Mouse (Mus musculus): ENCODE measurements around the gene Abhd14b. TPM values are rescaled to one million over a fixed set of nuclear protein-coding genes. Genes with fewer than 3 reads are reported as not detected.

Gene Abhd14b
- total and polyA plus RNA-seq, 3 experiments: 6.6 to 27.8 (median 6.8) TPM

DNA sequence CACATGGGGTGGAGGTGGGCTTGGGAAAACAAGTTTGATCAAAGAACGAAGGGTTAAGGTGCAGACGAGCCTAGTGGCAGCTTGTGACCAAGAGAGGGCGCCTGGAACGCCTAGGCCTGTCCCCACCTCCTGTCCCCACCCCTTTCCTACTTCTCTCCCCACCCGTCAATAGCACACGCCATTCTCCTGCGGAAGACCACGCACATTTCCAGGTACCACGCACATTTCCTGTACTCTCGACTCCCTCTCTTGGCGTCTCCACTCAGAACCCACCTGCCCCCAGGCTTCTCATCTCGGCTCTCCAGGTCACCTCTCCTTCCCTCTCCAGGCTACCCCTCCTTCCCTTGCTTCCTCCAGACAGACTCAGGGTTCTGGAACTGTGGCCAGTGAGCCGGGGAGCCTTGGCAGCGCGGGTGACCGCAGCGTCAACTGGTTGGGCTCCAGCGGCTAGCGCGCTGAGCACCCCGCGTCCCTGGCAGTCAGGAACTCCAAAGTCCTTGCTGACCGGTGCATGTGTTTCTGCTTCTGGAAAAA, 1.3 kb downstream of the Abhd14b start:
- H3K4me1 ChIP-seq (ENCODE audit: control insufficient read depth, insufficient read depth, low read length): peaks cover 11% of the 10 kb centered on the region

DNA sequence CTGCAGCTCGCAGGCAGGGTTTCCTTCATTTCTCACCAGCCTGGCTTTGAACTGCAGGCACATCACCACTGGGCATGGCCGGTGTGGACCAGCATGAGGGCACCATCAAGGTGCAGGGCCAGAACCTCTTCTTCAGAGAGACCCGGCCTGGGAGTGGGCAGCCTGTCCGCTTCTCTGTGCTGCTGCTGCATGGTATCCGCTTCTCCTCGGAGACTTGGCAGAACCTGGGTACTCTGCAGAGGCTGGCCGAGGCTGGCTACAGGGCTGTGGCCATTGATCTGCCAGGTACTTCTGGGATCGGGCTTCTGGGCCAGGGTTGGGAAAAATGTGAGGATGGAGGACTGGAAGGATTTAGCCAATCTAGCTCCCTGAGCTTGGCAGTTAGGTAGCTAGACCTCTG, 2.7 kb downstream of the Abhd14b start:
- H3K27me3 ChIP-seq (ENCODE audit: control insufficient read depth, insufficient read depth, low read length): no peaks in the 10 kb centered on the region
- no peak overlapping the region for H3K9ac ChIP-seq (ENCODE audit: low read depth, low read length)
- intact Hi-C loops (cut with DNase I): no loop called here
- peak overlapping the region; percentile 33; the same call in 1 of the 2 replicates for H3K27ac ChIP-seq
- no peak for DNase-seq
- TF ChIP-seq EP300 (IDR thresholded peaks at IDR 0.05; ENCODE audit: insufficient read depth, low read depth, low read length): no peak
- TF ChIP-seq POLR2A (IDR thresholded peaks at IDR 0.05; ENCODE audit: insufficient read depth, low read depth, low read length): no peak
- no peak for TF ChIP-seq CTCF (IDR thresholded peaks at IDR 0.05)
- H3K4me1 ChIP-seq (ENCODE audit: control insufficient read depth, insufficient read depth, low read length): peaks cover 16% of the 10 kb centered on the region
- H3K4me3 ChIP-seq: no peak overlapping the region
- H3K36me3 ChIP-seq (ENCODE audit: control insufficient read depth, insufficient read depth, low read length): no peaks in the 10 kb centered on the region
- no peaks in the 10 kb centered on the region for H3K79me2 ChIP-seq (replicated peaks; ENCODE audit: control insufficient read depth, insufficient read depth, low read length)
- WGBS: 84% methylated on average over 8 of the region's 8 CpGs

More for the DNA sequence above, 1.3 kb downstream of the Abhd14b start:
- peak; percentile 72; the same call in 1 of the 2 replicates for TF ChIP-seq EP300 (IDR thresholded peaks at IDR 0.05; ENCODE audit: insufficient read depth, low read depth, low read length)
- TF ChIP-seq POLR2A (IDR thresholded peaks at IDR 0.05; ENCODE audit: insufficient read depth, low read depth, low read length): peak; percentile 95
- TF ChIP-seq CTCF (IDR thresholded peaks at IDR 0.05): peak; percentile 93
- H3K9ac ChIP-seq (ENCODE audit: low read depth, low read length): peak overlapping the region; percentile 60
- peak overlapping the region; percentile 95 for H3K27ac ChIP-seq
- H3K4me3 ChIP-seq: peak overlapping the region; percentile 80
- no peaks in the 10 kb centered on the region for H3K79me2 ChIP-seq (replicated peaks; ENCODE audit: control insufficient read depth, insufficient read depth, low read length)
- peak; percentile 84 to 89 for DNase-seq
- H3K36me3 ChIP-seq (ENCODE audit: control insufficient read depth, insufficient read depth, low read length): no peaks in the 10 kb centered on the region
- intact Hi-C loops (cut with DNase I): loop anchor here (1.0 kb wide), 1 partner anchor 28 kb away; the partner anchor contains the start of gene Parp3
- whole genome bisulfite sequencing: under 1% methylated on average over 23 of the region's 23 CpGs
- H3K27me3 ChIP-seq (ENCODE audit: control insufficient read depth, insufficient read depth, low read length): no peaks in the 10 kb centered on the region

DNA sequence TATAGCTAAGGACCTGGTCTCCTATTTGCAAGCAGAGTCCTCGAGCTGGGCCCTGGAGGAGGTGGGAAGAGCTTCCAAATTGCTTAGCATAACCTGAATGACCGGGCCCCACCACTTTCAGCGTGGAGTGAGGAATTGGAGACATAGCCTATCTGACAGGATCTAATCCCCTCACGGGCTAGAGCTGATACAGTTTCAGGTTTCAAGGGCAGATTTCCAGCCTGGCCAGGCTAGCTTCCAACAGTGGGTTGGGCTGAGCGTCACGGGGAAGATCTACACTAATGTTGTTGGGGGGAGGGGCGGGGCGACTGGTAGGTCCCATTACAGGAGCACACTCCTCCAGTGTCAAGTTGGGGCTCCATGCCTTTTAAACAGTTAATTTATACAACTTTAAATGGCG, 3.4 kb downstream of the Abhd14b start:
- peaks cover 16% of the 10 kb centered on the region for H3K4me1 ChIP-seq (ENCODE audit: control insufficient read depth, insufficient read depth, low read length)
- H3K9ac ChIP-seq (ENCODE audit: low read depth, low read length): no peak overlapping the region
- WGBS: 32% methylated on average over 9 of the region's 9 CpGs
- intact Hi-C loops (cut with DNase I): no loop called here
- no peaks in the 10 kb centered on the region for H3K79me2 ChIP-seq (replicated peaks; ENCODE audit: control insufficient read depth, insufficient read depth, low read length)
- DNase-seq: peak; percentile 62 to 66
- no peaks in the 10 kb centered on the region for H3K27me3 ChIP-seq (ENCODE audit: control insufficient read depth, insufficient read depth, low read length)
- no peak overlapping the region for H3K4me3 ChIP-seq
- H3K27ac ChIP-seq: peak overlapping the region; percentile 33; the same call in 1 of the 2 replicates
- no peaks in the 10 kb centered on the region for H3K36me3 ChIP-seq (ENCODE audit: control insufficient read depth, insufficient read depth, low read length)
- TF ChIP-seq EP300 (IDR thresholded peaks at IDR 0.05; ENCODE audit: insufficient read depth, low read depth, low read length) (no peak), POLR2A (IDR thresholded peaks at IDR 0.05; ENCODE audit: insufficient read depth, low read depth, low read length) (no peak), CTCF (IDR thresholded peaks at IDR 0.05) (no peak)

DNA sequence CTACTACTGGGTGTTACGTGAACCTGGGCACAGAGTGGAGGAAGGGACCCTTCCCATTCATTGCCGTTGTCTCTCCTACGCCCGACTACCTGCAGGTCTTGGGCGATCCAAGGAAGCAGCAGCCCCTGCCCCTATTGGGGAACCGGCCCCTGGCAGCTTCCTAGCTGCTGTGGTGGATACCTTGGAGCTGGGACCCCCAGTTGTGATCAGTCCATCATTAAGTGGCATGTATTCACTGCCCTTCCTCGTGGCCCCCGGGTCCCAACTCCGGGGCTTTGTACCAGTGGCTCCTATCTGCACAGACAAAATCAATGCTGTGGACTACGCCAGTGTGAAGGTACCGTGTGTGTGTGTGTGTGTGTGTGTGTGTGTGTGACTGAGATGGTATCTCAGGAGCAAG, 4.0 kb downstream of the Abhd14b start:
- H3K27ac ChIP-seq: no peak overlapping the region; the same call in none of the 2 replicates
- TF ChIP-seq POLR2A (IDR thresholded peaks at IDR 0.05; ENCODE audit: insufficient read depth, low read depth, low read length) (no peak), CTCF (IDR thresholded peaks at IDR 0.05) (no peak), EP300 (IDR thresholded peaks at IDR 0.05; ENCODE audit: insufficient read depth, low read depth, low read length) (no peak)
- no peaks in the 10 kb centered on the region for H3K27me3 ChIP-seq (ENCODE audit: control insufficient read depth, insufficient read depth, low read length)
- intact Hi-C loops (cut with DNase I): no loop called here
- WGBS: 82% methylated on average over 11 of the region's 11 CpGs
- H3K36me3 ChIP-seq (ENCODE audit: control insufficient read depth, insufficient read depth, low read length): no peaks in the 10 kb centered on the region
- H3K4me3 ChIP-seq: no peak overlapping the region
- H3K4me1 ChIP-seq (ENCODE audit: control insufficient read depth, insufficient read depth, low read length): peaks cover 16% of the 10 kb centered on the region
- no peaks in the 10 kb centered on the region for H3K79me2 ChIP-seq (replicated peaks; ENCODE audit: control insufficient read depth, insufficient read depth, low read length)
- H3K9ac ChIP-seq (ENCODE audit: low read depth, low read length): no peak overlapping the region
- DNase-seq: no peak

- intact Hi-C loops (cut with DNase I): no loop called here
- Histone ChIP-seq H3K79me2 (replicated peaks; ENCODE audit: control insufficient read depth, insufficient read depth, low read length) (no peaks in the 10 kb centered on the region), H3K27ac (no peak overlapping the region), H3K36me3 (ENCODE audit: control insufficient read depth, insufficient read depth, low read length) (no peaks in the 10 kb centered on the region), H3K27me3 (ENCODE audit: control insufficient read depth, insufficient read depth, low read length) (no peaks in the 10 kb centered on the region), H3K4me3 (no peak overlapping the region), H3K4me1 (ENCODE audit: control insufficient read depth, insufficient read depth, low read length) (peaks cover 16% of the 10 kb centered on the region), H3K9ac (ENCODE audit: low read depth, low read length) (no peak overlapping the region)
- TF ChIP-seq POLR2A (IDR thresholded peaks at IDR 0.05; ENCODE audit: insufficient read depth, low read depth, low read length) (no peak), CTCF (IDR thresholded peaks at IDR 0.05) (no peak), EP300 (IDR thresholded peaks at IDR 0.05; ENCODE audit: insufficient read depth, low read depth, low read length) (no peak)
- DNase-seq: no peak
- WGBS: 73% methylated on average over 2 of the region's 2 CpGs
These were observed 4.6 kb downstream of the Abhd14b start for GRCm38 (mm10) chr9:106451899-106452298.

- TF ChIP-seq EP300 (IDR thresholded peaks at IDR 0.05; ENCODE audit: insufficient read depth, low read depth, low read length): no peak
- TF ChIP-seq CTCF (IDR thresholded peaks at IDR 0.05): no peak
- no peak for TF ChIP-seq POLR2A (IDR thresholded peaks at IDR 0.05; ENCODE audit: insufficient read depth, low read depth, low read length)
- H3K4me3 ChIP-seq: no peak overlapping the region
- peaks cover 16% of the 10 kb centered on the region for H3K4me1 ChIP-seq (ENCODE audit: control insufficient read depth, insufficient read depth, low read length)
These were observed 5.1 kb downstream of the Abhd14b start for GRCm38 (mm10) chr9:106452351-106452750.

More at GRCm38 (mm10) chr9:106452351-106452750, 5.1 kb downstream of the Abhd14b start:
- 71% methylated on average over 6 of the region's 6 CpGs for WGBS
- intact Hi-C loops (cut with DNase I): no loop called here
- Histone ChIP-seq H3K36me3 (ENCODE audit: control insufficient read depth, insufficient read depth, low read length) (no peaks in the 10 kb centered on the region), H3K79me2 (replicated peaks; ENCODE audit: control insufficient read depth, insufficient read depth, low read length) (no peaks in the 10 kb centered on the region), H3K9ac (ENCODE audit: low read depth, low read length) (no peak overlapping the region), H3K27ac (no peak overlapping the region; the same call in 1 of the 2 replicates), H3K27me3 (ENCODE audit: control insufficient read depth, insufficient read depth, low read length) (no peaks in the 10 kb centered on the region)
- no peak for DNase-seq

Measured in heart, adult 2 months (tissue).